Mouse (Mus musculus) testis, postnatal 10 days (tissue): ENCODE data around the gene Adcy2.

ENCODE experiments used
- DNase-seq: peaks from one replicate; pipeline ENCODE4 v3.0.0; 2021; ENCODE audit warnings: low spot score

Adcy2 gene

DNA sequence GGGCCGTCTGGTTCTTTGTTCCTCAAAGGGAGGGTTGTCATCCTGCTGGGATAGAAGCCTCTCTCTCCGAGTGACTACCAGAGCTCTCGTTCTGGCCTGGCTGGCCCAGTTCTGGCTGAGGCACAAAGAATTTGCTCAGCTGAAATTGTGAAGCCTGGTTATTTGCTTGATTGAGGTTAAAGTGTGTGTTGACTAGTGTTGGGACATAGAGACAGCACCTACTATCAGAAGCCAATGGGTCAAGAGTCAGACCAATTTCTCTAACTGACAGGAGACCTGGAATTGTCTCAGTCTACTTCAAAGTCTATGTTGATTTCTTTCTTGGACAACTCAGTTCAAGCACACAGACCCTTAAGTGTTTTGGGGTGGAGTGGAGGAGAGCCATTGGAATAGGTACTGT is 372.3 kb downstream of the Adcy2 start:
- no peak for DNase-seq

DNA sequence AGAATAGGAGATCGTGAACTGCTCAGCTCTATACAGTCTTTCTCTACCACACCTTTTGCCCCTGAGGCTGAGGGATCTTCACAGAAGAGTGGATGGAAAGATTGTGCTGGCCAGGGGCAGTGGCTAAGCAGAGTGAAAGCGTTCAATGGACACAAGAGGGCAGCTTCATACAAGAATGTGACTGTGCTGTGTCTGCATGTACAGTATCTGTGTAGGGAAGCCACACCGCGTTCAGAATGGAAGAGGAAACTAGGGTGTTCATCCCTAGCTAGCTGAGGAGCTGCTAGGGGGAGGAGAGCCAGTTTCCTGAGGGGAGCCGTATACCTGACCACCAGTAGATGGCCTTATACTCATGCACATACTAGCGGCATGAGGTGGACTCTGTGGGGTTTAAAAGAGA is 376.5 kb downstream of the Adcy2 start:
- peak; percentile 47 for DNase-seq

DNA sequence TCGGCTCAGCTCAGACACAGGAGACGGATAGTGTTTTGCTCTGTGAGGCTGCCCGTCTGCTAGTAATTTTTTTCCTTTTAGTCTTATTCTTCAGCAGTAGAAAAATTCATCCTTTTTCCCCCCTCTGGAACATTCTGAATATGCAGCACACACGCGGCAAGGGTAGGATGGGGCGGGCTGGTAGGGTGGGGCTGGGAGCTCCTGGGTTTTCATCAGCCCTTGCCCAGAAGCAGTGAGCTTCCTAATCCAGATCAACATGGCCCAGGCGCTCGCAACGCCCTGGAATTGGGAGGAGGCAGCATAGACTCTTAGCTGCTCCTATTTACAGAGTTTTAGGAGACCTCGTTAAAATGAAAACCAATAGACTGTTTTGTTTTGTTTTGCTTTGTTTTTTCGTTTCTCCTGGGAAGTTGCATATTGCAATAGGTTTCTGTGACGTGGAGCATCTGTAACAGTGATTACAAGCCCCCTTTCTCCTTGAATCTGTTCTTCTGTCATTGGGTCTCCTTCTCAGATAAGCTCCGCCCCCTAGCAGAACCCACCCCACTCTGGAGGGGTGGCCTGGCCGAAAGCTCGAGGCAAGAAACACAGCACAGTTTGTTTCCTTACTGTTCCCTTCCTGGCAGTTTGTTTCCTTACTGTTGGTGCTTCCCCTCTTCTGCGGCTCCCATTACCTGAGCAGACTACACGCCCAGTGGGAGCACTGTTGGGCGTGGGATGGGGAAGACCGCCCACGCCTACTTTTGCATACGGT is 391.5 kb downstream of the Adcy2 start:
- no peak for DNase-seq

DNA sequence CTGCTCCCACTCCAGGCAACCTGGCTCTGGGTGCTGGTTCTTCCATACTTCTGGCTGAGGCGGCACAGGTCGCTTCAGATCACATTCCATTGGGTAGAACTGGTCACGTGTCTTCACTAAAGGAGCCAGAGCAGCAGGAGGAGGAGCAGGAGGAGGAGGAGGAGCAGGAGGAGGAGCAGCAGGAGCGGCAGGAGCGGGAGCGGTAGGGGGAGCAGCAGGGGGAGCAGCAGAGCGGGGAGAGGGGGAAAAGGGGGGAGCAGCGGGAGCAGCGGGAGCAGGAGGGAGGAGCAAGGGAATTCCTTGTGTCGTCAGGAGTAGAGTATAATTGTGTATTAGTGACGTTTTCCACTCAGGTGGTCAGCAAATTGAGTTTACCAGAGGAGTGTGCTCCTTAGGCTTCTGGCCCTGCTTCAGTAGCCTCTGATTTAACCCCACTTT is 393.6 kb downstream of the Adcy2 start:
- DNase-seq = peak; percentile 51

DNA sequence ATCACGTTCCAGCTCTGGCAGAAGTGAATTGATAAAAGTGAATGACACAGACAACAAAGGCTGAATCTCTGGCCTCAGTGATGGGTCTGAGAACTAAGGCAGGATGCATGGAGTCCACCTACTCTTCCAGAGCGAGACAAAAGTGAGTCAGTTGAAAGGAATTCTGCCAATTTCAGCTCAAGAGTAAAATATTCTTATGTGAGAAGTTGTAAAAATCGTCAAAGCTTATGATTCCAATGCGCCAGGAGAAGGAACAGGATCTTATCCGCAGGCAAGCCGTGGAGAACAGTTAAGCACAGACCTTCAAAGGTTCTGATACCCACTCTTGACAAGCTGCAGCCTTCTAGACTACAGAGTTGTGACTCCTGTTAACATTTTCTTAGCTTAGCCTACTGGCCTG is 396.3 kb downstream of the Adcy2 start:
- no peak for DNase-seq

DNA sequence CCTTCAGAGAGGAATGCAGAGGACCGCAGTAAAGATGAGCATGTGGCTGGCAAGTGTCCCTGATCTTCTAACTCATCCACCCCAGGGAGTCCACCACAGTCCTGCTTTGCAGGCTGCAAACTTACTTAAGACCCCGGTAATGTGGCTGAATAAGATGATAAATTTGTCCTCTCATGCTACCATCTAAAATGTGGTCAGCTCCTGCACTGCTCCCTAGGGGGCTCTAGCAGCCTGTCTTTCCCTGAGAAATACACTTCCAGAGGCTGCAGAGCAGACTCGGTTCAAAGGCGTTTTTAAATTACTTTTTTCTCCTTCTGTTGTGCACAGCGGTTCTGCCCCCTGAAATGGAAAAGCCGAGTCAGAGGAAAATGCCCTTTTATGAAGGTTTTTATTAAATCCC is 398.2 kb downstream of the Adcy2 start:
- DNase-seq = no peak

DNA sequence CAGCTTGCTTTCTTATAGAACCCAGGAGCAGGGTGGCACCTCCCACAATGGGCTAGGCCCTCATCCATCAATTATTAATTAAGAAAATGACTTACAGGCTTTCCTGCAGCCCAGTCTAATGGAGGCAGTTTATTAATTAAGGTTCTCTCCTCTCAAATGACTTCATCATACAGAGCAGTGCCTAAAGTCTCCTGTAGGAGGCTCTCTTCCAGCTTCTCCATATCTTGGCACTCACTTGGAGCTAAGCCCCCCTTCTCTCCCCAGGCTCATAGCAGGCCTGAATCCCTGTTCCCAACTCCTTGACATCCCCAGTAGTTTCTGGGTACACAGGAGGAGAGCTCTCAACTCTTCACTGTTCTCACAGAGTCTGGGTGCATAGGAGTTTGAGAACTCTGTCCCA is 400.4 kb downstream of the Adcy2 start:
- no peak for DNase-seq

DNA sequence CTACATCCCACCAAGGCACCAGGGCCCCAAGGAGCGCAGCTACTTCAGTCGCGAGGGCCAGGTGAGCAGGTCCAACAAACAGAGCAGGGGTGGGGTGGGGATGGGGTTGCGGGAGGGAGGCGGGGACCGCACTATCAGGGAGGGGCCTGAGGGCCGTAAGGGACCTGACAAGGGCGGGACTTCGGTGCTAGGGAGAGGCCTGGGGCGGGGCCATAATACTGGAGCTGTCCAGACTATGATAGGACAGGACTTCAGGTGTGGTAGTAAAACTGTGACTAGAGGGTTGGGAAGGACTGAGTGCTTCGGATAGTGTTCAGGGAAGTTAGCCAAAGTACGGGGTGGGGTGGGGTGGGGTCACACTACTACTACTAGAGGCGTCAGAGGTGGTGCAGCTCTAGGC is 401.7 kb downstream of the Adcy2 start:
- no peak for DNase-seq

DNA sequence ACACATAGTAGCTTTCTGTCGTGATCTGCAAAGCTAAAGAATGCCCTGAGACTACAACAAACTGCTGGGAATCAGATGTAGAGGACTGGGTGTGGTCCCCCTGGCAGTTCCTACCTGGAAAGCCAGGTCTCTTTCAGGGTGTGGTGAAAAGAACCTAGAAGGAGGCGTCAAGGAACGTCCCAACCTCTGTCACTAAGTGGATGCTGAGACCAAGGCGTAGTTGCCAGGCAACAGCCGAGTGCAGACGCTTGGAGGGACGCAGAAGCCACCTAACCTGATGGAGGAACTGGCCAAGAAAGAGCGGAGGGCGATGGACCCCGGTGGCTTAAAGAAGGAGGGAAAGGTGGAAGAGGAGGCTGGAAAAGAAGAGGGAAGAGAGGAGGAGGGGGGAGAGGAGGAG is 402.1 kb downstream of the Adcy2 start, which contains the start of gene 1700001L19Rik:
Gene 1700001L19Rik (plus strand): TSS at position 223 of the 400 bp plus-strand sequence.
- DNase-seq = no peak

DNA sequence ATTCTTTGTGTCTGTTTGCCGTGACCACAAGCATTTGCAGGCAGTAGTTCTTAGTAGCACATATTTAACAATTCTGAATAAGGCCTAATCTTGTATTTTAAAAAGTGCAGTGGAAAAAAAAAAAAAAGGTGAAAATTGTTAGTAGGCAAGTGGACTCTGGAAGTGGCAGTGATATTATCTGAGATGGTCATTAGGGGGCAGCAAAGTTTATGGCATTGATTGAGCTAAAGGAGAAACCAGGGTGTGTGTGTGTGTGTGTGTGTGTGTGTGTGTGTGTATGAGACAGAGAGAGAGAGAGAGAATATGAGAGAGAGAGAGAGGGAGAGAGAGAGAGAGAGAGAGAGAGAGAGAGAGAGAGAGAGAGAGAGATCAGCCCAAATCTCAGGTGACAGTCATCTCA is 405.5 kb downstream of the Adcy2 start:
- DNase-seq = no peak

DNA sequence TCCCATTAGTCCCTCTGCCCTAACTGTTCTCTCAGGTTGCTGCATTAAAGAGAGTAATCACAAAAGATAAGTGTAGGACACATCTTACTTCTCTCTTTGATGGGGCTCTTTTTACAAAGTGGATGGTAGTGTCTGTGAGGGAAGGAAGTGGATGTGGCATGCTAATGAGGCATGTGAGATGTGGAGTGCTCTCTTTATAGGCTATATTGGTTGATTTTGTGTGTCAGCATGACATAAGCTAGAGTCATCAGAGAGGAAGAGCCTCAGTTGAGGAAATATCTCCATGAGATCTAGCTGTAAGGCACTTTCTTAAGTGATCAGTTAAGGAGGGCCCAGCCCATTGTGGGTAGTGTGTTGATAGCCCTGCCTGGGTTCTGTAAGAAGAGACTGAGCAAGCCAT is 411.0 kb downstream of the Adcy2 start:
- no peak for DNase-seq

DNA sequence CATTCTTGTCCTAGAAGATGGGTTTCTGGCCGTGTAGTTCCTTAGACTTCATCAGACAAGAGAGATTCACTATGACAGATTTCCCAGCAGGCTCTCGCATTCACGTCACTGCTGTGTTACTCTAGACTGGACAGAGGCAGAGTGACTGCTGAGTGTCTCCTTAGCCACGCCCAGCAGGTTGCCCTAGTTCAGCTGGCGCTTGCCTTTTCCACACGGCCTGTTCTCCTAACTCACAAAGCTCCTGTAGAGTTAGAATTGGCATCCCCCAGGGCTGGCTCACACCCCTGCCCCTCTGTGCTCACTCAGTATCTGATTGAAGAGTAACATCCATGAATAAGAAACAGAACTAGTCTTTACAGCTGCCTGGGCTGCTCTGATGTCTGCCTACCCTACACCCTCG is 413.9 kb downstream of the Adcy2 start:
- DNase-seq = no peak

DNA sequence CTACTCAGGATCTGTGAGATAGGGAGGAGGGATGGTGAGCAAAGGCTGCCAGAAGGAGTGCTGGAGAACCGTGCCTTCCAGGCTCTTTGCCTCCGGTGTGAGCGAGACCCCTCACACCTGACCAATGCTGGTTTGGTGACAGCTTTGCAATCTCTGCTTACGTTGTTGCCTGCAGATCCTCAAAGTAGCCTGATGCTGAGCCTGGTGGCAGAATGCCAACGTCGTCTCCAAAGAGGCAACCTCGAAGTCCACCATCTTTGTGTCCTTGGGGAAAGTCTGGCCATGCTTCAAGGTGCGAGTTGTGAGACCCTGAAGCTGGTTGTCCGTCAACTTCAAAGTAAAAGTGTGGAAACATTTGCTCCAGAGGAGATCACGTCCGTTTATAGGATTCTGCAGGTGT is 415.4 kb downstream of the Adcy2 start:
- peak; percentile 52 for DNase-seq

DNA sequence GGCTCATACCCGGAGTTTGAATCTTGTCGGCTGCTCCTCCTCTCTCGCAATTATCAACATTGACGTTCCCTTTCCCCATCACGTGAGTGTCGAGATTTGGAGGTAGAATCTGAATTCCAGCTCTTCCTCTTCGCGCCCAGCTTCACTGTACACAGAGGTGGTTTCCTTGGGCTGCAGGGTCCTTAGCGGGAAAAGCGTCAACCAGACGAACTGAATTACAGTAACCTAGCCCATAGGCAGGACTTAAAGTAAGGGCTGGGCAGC is 416.9 kb downstream of the Adcy2 start:
- DNase-seq = no peak

DNA sequence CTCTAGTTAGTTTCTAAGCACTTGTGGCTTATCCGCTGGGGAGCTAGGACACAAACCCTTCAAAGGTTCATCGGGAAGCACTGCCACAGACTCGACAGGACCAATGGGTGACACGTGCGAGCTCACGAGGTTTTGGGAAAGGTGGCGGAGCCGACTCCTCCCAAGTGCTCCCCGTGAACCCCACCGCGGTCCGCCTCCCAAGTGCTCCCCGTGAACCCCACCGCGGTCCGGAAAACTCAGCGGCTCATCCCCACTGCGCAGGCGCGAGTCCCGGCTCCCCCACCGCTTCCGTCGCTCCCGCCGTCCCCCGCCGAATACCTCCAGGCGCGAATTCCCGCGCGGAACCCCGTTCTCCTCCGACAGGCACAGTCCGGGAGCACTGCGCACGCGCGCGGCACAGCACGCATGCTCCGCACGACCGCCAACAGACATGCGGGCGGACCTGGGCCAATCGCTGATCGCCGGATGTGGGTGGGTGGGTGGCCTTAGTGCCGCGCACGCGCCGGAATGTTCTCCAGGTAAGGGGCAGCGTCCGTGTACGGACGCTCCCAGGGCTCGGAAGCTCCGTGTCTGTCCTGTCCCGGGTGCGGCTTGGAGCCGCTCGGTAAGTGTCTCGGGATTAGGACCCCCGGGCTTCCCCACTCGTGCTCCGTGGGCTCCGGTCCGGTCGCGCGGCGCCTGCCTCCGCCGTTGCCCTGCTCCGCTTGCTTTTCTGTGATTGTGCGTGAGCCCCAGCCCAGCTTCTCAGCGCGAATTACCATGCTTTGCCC is 417.4 kb downstream of the Adcy2 start, which contains the start of the genes Mtrr and Fastkd3:
Gene Mtrr (minus strand): TSS at position 403 of the 770 bp plus-strand sequence.
Gene Fastkd3 (plus strand): TSS at position 488 of the 770 bp plus-strand sequence.
- peak; percentile 99 for DNase-seq

DNA sequence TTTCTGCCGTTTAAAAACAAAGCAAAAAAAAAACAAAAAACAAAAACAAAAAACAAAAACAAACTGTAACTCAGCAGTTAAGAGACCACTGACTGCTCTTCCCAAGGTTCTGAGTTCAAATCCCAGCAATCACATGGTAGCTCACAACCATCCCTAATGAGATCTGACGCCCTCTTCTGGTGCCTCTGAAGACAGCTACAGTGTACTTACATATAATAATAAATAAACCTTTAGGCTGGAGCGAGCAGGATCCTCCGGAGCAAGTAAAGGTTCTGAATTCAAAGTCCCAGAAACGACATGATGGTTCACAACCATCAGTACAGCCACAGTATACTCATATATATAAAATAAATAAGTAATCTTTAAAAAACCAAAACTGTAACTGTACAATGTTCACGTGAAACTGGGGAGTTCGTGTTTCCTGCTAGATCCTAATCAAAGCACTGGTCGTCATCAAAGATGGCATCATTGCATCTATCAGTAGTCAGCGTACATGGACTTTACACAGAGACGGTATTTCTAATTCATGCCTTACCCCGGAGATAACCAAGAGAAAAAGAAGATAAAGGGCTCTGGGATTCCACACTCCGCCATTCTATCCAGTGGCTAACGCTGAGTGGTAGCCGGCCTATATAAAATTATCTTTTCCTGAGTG is 418.1 kb downstream of the Adcy2 start:
- DNase-seq = no peak

DNA sequence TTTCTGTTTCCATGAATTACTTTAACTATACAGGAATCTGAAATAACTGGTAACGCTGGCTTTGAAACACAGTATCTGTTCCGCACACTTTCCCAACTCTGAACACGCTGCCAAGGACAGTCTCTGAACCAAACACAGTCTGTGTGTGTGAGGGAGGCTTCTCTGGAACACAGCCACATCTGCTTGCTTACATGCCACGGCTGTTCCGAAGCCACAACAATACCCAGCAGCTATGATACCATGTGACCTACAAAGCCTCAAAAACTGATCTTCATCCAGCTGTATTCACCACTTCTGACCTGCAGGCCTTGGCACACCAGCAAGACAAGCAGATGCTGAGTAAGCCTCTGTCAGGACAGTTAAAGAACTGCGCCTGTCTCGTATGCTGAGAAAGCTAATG is 421.4 kb downstream of the Adcy2 start:
- peak; percentile 82 for DNase-seq

DNA sequence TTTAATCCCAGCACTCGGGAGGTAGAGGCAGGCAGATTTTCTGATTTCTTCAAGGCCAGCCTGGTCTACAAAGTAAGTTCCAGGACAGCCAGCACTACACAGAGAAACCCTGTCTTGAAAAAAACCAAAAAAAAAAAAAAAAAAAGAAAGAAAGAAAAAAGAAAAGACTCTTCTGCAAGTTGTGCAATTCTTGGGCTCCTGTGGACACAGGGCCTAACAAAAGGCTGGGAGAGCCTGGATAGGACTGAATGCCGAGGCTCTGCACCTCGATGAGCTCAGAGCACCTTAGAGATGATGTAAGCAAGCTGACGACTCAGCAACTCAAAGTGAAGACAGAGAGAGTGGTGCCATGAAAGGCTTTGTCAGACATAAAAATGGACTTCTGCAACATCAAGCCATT is 424.9 kb downstream of the Adcy2 start:
- DNase-seq = no peak

DNA sequence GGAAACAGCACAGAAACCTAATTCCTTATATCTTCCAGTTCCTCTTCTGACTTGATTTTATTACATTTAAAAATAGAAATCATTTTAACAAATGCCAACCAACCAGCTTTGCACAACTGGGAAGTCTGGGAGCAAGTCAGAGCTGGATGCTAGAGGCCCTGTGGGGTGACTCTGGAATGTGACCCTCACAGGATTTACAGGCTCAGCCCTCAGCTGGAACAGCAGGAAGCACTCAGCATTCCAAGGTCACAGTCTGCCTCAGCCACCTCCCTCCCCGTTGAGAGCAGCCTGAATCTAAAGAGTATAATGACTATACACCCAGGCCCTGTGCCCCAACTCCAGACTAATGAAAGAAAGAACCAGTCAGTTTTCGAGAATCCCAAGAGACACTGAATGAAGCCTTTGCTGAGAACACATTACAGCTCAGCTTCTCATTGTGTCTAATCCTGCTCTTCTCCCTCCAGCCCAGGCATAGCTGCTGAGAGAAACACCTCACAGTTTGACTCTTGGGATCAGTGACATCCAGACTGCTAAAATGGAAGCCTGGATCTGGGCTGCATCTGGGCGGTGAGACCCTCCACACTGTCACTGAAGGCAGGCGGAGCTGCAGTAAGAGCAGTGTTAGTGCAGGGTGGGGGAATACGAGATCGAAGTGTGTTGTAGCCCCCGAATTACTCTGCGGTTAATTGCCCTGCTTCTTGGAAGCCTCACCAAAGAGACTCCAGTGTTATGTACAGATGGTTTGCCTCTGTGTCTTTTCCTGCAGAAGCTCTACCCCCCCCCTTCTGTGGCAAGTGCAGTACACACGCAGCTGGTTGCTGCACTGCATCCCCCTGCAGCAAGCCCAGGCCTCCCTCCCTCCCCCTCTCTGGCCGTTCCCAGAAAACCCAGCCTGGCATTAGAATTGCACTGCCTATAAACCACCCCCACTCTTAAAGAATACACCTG is 426.1 kb downstream of the Adcy2 start:
- peak; percentile 56 for DNase-seq

DNA sequence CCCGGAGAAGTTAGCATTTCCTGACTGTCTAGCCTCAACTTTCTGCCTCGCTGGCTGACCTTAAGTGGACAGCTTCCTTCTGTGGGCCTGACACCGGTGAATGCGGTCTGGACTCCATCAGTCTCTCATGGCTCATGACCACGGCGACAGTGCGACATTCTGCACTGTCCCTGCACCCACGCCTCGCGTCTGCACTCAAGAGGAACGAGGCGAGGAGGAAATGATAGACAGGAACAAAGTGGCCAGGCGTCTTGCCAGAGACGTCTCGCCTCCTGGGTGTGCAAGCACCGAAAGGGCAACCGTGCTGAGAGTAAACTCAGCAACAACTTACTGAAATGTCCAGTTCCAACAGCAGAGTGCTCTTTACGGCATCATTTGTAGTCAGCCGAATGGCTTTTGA is 427.1 kb downstream of the Adcy2 start:
- no peak for DNase-seq
